Mouse (Mus musculus): Measurements from ENCODE around the gene Clns1a. TPM values are rescaled to one million over a fixed set of nuclear protein-coding genes. Genes with fewer than 3 reads are reported as not detected.

Clns1a gene
- polyA plus RNA-seq, 1 experiment from 2014 or later, result 106 TPM

- no peak overlapping the region for H3K9ac ChIP-seq
- no peak overlapping the region for H3K4me3 ChIP-seq
- WGBS, result 17% methylated on average over 3 of the region's 3 CpGs
- no peak overlapping the region for H3K27ac ChIP-seq (ENCODE audit: poor library complexity, severe bottlenecking)
- no peaks in the 10 kb centered on the region for H3K27me3 ChIP-seq (replicated peaks)
- no peak overlapping the region for H3K4me2 ChIP-seq
- no peaks in the 10 kb centered on the region for H3K9me3 ChIP-seq (replicated peaks)
- H3K4me1 ChIP-seq (replicated peaks), result peaks cover 12% of the 10 kb centered on the region; the same call in 1 of the 2 replicates
- H3K36me3 ChIP-seq, result no peaks in the 10 kb centered on the region
- no peak for ATAC-seq (ENCODE audit: insufficient number of reproducible peaks, low FRiP score)
Observed at GRCm38 (mm10) chr7:97745299-97745698, 48.9 kb downstream of the Clns1a start.

- no peak overlapping the region for H3K9ac ChIP-seq
- ATAC-seq (ENCODE audit: insufficient number of reproducible peaks, low FRiP score), result no peak
- no peaks in the 10 kb centered on the region for H3K36me3 ChIP-seq
- peaks cover 12% of the 10 kb centered on the region; the same call in 1 of the 2 replicates for H3K4me1 ChIP-seq (replicated peaks)
- 48% methylated on average over 4 of the region's 4 CpGs for WGBS
- H3K4me3 ChIP-seq, result no peak overlapping the region
- no peak overlapping the region for H3K4me2 ChIP-seq
- no peaks in the 10 kb centered on the region for H3K9me3 ChIP-seq (replicated peaks)
- no peaks in the 10 kb centered on the region for H3K27me3 ChIP-seq (replicated peaks)
- 0 out of 2 replicates have a peak overlapping the region, but pooled peaks have one; percentile 34 for H3K27ac ChIP-seq (ENCODE audit: poor library complexity, severe bottlenecking)
Observed at GRCm38 (mm10) chr7:97747176-97747707, 50.8 kb downstream of the Clns1a start.

- H3K27ac ChIP-seq (ENCODE audit: poor library complexity, severe bottlenecking), result no peak overlapping the region
- H3K4me2 ChIP-seq, result peak overlapping the region; percentile 51
- WGBS, result 25% methylated on average over 28 of the region's 28 CpGs
- no peak overlapping the region for H3K4me3 ChIP-seq
- H3K9me3 ChIP-seq (replicated peaks), result no peaks in the 10 kb centered on the region
- peak overlapping the region; percentile 27; the same call in 1 of the 2 replicates for H3K9ac ChIP-seq
- peak; percentile 72; the same call in 1 of the 2 replicates for ATAC-seq (ENCODE audit: insufficient number of reproducible peaks, low FRiP score)
- H3K27me3 ChIP-seq (replicated peaks), result no peaks in the 10 kb centered on the region
- no peaks in the 10 kb centered on the region for H3K36me3 ChIP-seq
- peaks cover 12% of the 10 kb centered on the region; the same call in 1 of the 2 replicates for H3K4me1 ChIP-seq (replicated peaks)
Observed at GRCm38 (mm10) chr7:97747787-97748497, 51.5 kb downstream of the Clns1a start.

- WGBS, result 57% methylated on average over 10 of the region's 10 CpGs
- H3K4me3 ChIP-seq, result no peak overlapping the region
- no peak overlapping the region for H3K27ac ChIP-seq (ENCODE audit: poor library complexity, severe bottlenecking)
- H3K4me1 ChIP-seq (replicated peaks), result peaks cover 12% of the 10 kb centered on the region; the same call in 1 of the 2 replicates
- no peak for ATAC-seq (ENCODE audit: insufficient number of reproducible peaks, low FRiP score)
- peak overlapping the region; percentile 3; the same call in 1 of the 2 replicates for H3K9ac ChIP-seq
- H3K4me2 ChIP-seq, result peak overlapping the region; percentile 51
- H3K9me3 ChIP-seq (replicated peaks), result no peaks in the 10 kb centered on the region
- H3K36me3 ChIP-seq, result no peaks in the 10 kb centered on the region
- no peaks in the 10 kb centered on the region for H3K27me3 ChIP-seq (replicated peaks)
Observed at GRCm38 (mm10) chr7:97748527-97749206, 52.2 kb downstream of the Clns1a start.

GRCm38 (mm10) chr7:97749207-97750190 is 53.1 kb downstream of the Clns1a start:
- H3K4me1 ChIP-seq (replicated peaks), result peaks cover 12% of the 10 kb centered on the region; the same call in 1 of the 2 replicates
- WGBS, result 40% methylated on average over 19 of the region's 19 CpGs
- no peaks in the 10 kb centered on the region for H3K27me3 ChIP-seq (replicated peaks)
- no peaks in the 10 kb centered on the region for H3K9me3 ChIP-seq (replicated peaks)
- no peak for ATAC-seq (ENCODE audit: insufficient number of reproducible peaks, low FRiP score)
- 0 out of 2 replicates have a peak overlapping the region, but pooled peaks have one; percentile 3 for H3K9ac ChIP-seq
- H3K27ac ChIP-seq (ENCODE audit: poor library complexity, severe bottlenecking), result no peak overlapping the region
- H3K4me2 ChIP-seq, result peak overlapping the region; percentile 44
- no peak overlapping the region for H3K4me3 ChIP-seq
- H3K36me3 ChIP-seq, result no peaks in the 10 kb centered on the region

GRCm38 (mm10) chr7:97756967-97757881 is 60.8 kb downstream of the Clns1a start:
- H3K4me2 ChIP-seq, result no peak overlapping the region
- no peaks in the 10 kb centered on the region for H3K4me1 ChIP-seq (replicated peaks)
- H3K9me3 ChIP-seq (replicated peaks), result no peaks in the 10 kb centered on the region
- 68% methylated on average over 18 of the region's 18 CpGs for WGBS
- H3K27ac ChIP-seq (ENCODE audit: poor library complexity, severe bottlenecking), result no peak overlapping the region
- H3K36me3 ChIP-seq, result no peaks in the 10 kb centered on the region
- no peak overlapping the region for H3K9ac ChIP-seq
- no peak overlapping the region for H3K4me3 ChIP-seq
- no peak for ATAC-seq (ENCODE audit: insufficient number of reproducible peaks, low FRiP score)
- H3K27me3 ChIP-seq (replicated peaks), result no peaks in the 10 kb centered on the region

GRCm38 (mm10) chr7:97764591-97764990 is 68.2 kb downstream of the Clns1a start:
- no peak overlapping the region for H3K27ac ChIP-seq (ENCODE audit: poor library complexity, severe bottlenecking)
- no peaks in the 10 kb centered on the region for H3K9me3 ChIP-seq (replicated peaks)
- no peaks in the 10 kb centered on the region for H3K27me3 ChIP-seq (replicated peaks)
- H3K36me3 ChIP-seq, result no peaks in the 10 kb centered on the region
- no peak for ATAC-seq (ENCODE audit: insufficient number of reproducible peaks, low FRiP score)
- no peak overlapping the region for H3K4me2 ChIP-seq
- H3K4me3 ChIP-seq, result no peak overlapping the region
- H3K4me1 ChIP-seq (replicated peaks), result no peaks in the 10 kb centered on the region
- WGBS, result 79% methylated on average over 11 of the region's 11 CpGs
- H3K9ac ChIP-seq, result no peak overlapping the region

- Histone ChIP-seq H3K27ac (ENCODE audit: poor library complexity, severe bottlenecking) (no peak overlapping the region), H3K9me3 (replicated peaks) (no peaks in the 10 kb centered on the region), H3K27me3 (replicated peaks) (no peaks in the 10 kb centered on the region), H3K4me2 (no peak overlapping the region), H3K9ac (no peak overlapping the region), H3K4me1 (replicated peaks) (no peaks in the 10 kb centered on the region), H3K4me3 (no peak overlapping the region), H3K36me3 (no peaks in the 10 kb centered on the region)
- no peak for ATAC-seq (ENCODE audit: insufficient number of reproducible peaks, low FRiP score)
- WGBS, result 80% methylated on average over 21 of the region's 21 CpGs
Observed at GRCm38 (mm10) chr7:97765181-97765962, 68.9 kb downstream of the Clns1a start.

GRCm38 (mm10) chr7:97765963-97766347 is 69.5 kb downstream of the Clns1a start:
- no peaks in the 10 kb centered on the region for H3K27me3 ChIP-seq (replicated peaks)
- no peak overlapping the region for H3K27ac ChIP-seq (ENCODE audit: poor library complexity, severe bottlenecking)
- H3K4me3 ChIP-seq, result no peak overlapping the region
- no peaks in the 10 kb centered on the region for H3K36me3 ChIP-seq
- no peaks in the 10 kb centered on the region for H3K4me1 ChIP-seq (replicated peaks)
- ATAC-seq (ENCODE audit: insufficient number of reproducible peaks, low FRiP score), result no peak
- WGBS, result 78% methylated on average over 5 of the region's 5 CpGs
- no peak overlapping the region for H3K9ac ChIP-seq
- H3K4me2 ChIP-seq, result no peak overlapping the region
- H3K9me3 ChIP-seq (replicated peaks), result no peaks in the 10 kb centered on the region

Measured in heart, embryonic 12.5 days (tissue).